ENCODE assay signal across 8 mouse cellular contexts in genomic region chr13:101811882-101812281, GRCm38 (mm10). TPM values are rescaled to one million over a fixed set of nuclear protein-coding genes. Genes with fewer than 3 reads are reported as not detected.
DNase-seq lines count a peak whose midpoint lies in the region; ATAC-seq and TF ChIP-seq lines count a peak whose summit lies in the region.

No protein-coding gene starts in this region.

- DNase-seq in liver, adult 2 months (ENCODE audit: extremely low read depth, low read depth, low spot score), result peak; percentile 77
- DNase-seq in cerebellum, adult 9-11 months, result peak; percentile 26
- peak; percentile 64 for DNase-seq in heart, postnatal 0 days (ENCODE audit: low spot score)
- DNase-seq in layer of hippocampus, postnatal 10 days (ENCODE audit: low spot score in 2 of 2), result peak; percentile 38 to 55
- peak; percentile 51 for DNase-seq in testis, postnatal 10 days (ENCODE audit: low spot score)

- peak overlapping the region; percentile 48; the same call in 1 of the 2 replicates for H3K27ac ChIP-seq in liver, adult 2 months (replicated peaks; ENCODE audit: insufficient read depth, low read depth, low read length)
- no peak overlapping the region for H3K27ac ChIP-seq in liver, embryonic 12.5 days
- H3K27ac ChIP-seq in heart, postnatal 0 days (ENCODE audit: low read depth), result no peak overlapping the region

- H3K79me2 ChIP-seq in liver, adult 2 months (ENCODE audit: control insufficient read depth, insufficient read depth, low read length), result no peaks in the 10 kb centered on the region

- H3K4me2 ChIP-seq in liver, embryonic 12.5 days, result no peak overlapping the region
- no peak overlapping the region for H3K4me2 ChIP-seq in heart, postnatal 0 days (ENCODE audit: low read depth, low read length)

- no peaks in the 10 kb centered on the region for H3K36me3 ChIP-seq in liver, adult 2 months (ENCODE audit: control insufficient read depth, insufficient read depth, low read length)
- H3K36me3 ChIP-seq in liver, embryonic 12.5 days, result no peaks in the 10 kb centered on the region
- no peaks in the 10 kb centered on the region for H3K36me3 ChIP-seq in heart, postnatal 0 days (replicated peaks; ENCODE audit: control insufficient read depth, insufficient read depth, low read length)

- peak; percentile 62; the same call in 1 of the 2 replicates for TF ChIP-seq EP300 in heart, postnatal 0 days (IDR thresholded peaks at IDR 0.05; ENCODE audit: low read depth)

- no peak for TF ChIP-seq POLR2A in liver, adult 2 months (IDR thresholded peaks at IDR 0.05; ENCODE audit: extremely low read depth, insufficient read depth, low read length)

- peak overlapping the region; percentile 57; the same call in 1 of the 2 replicates for H3K9ac ChIP-seq in liver, adult 2 months (ENCODE audit: low read depth, low read length)
- no peak overlapping the region for H3K9ac ChIP-seq in liver, embryonic 12.5 days
- no peak overlapping the region for H3K9ac ChIP-seq in heart, postnatal 0 days (replicated peaks; ENCODE audit: low read depth, low read length)

- TF ChIP-seq CTCF in liver, adult 2 months (IDR thresholded peaks at IDR 0.05; ENCODE audit: low read depth, low read length), result no peak
- no peak for TF ChIP-seq CTCF in heart, postnatal 0 days (IDR thresholded peaks at IDR 0.05; ENCODE audit: low read depth)

- no peaks in the 10 kb centered on the region for H3K9me3 ChIP-seq in liver, embryonic 12.5 days (replicated peaks)
- H3K9me3 ChIP-seq in heart, postnatal 0 days (replicated peaks; ENCODE audit: control insufficient read depth, low read length), result no peaks in the 10 kb centered on the region

- ATAC-seq in liver, embryonic 12.5 days, result no peak
- ATAC-seq in heart, postnatal 0 days (ENCODE audit: insufficient read depth, low read depth), result peak; percentile 77
- peak; percentile 42; the same call in 1 of the 2 replicates for ATAC-seq in megakaryocyte progenitor cell, adult 5-6 weeks (replicated peaks; ENCODE audit: poor library complexity)
- ATAC-seq in inflammation-experienced regulatory T-cells, adult 6 months, result no peak

- H3K4me1 ChIP-seq in liver, adult 2 months (ENCODE audit: control insufficient read depth, insufficient read depth, low read length), result peaks cover 6% of the 10 kb centered on the region; the same call in 1 of the 2 replicates
- no peaks in the 10 kb centered on the region for H3K4me1 ChIP-seq in liver, embryonic 12.5 days
- H3K4me1 ChIP-seq in heart, postnatal 0 days (ENCODE audit: control insufficient read depth, insufficient read depth), result no peaks in the 10 kb centered on the region

- 70% methylated on average over 9 of the region's 9 CpGs for WGBS in liver, adult 2 months
- 62% methylated on average over 9 of the region's 9 CpGs for WGBS in liver, embryonic 12.5 days (ENCODE audit: insufficient replicate concordance)
- WGBS in heart, postnatal 0 days, result 63% methylated on average over 9 of the region's 9 CpGs

- H3K4me3 ChIP-seq in liver, adult 2 months (ENCODE audit: insufficient read depth, low read depth, low read length), result no peak overlapping the region
- H3K4me3 ChIP-seq in liver, embryonic 12.5 days, result no peak overlapping the region
- no peak overlapping the region for H3K4me3 ChIP-seq in heart, postnatal 0 days (ENCODE audit: low read depth, low read length)

- no peaks in the 10 kb centered on the region for H3K27me3 ChIP-seq in liver, adult 2 months (ENCODE audit: control insufficient read depth, insufficient read depth, low read length)
- peaks cover 3% of the 10 kb centered on the region; the same call in 1 of the 2 replicates for H3K27me3 ChIP-seq in liver, embryonic 12.5 days (replicated peaks)
- H3K27me3 ChIP-seq in heart, postnatal 0 days (ENCODE audit: control insufficient read depth, insufficient read depth, low read length), result no peaks in the 10 kb centered on the region

RNA-seq across cellular contexts. Expression of gene Pik3r1, which starts 43.9 kb away (rescaled TPM):
- total RNA-seq in liver, adult 2 months (2014; rRNA removed), result 35.5 and 38.4 TPM in 2 replicates
- 11.9 and 12.2 TPM in 2 replicates for polyA plus RNA-seq in liver, adult 2 months (2012; rRNA removed)
- 17.2 and 22.0 TPM in 2 replicates for polyA plus RNA-seq in liver, embryonic 12.5 days (2016; fragmentation: Nextera tagmentation; extraction: Ambion mirVana)
- 31.6 and 33.8 TPM in 2 replicates for total RNA-seq in heart, postnatal 0 days (2014; rRNA removed; ENCODE audit: low replicate concordance)
- polyA plus RNA-seq in heart, postnatal 0 days (2015; fragmentation: Nextera tagmentation; extraction: Ambion mirVana), result 13.6 and 16.3 TPM in 2 replicates
- 100 to 1,000 TPM; 109 to 112 TPM for total RNA-seq in layer of hippocampus, postnatal 10 days (2021)
- 88.5 and 90.8 TPM in 2 replicates for total RNA-seq in megakaryocyte progenitor cell, adult 5-6 weeks (2015)
- 84.9 and 106 TPM in 2 replicates for total RNA-seq in megakaryocyte progenitor cell, adult 5-6 weeks (2017)
- 10 to 100 TPM; 78.0 to 94.8 (median 90.1) TPM for polyA plus RNA-seq in inflammation-experienced regulatory T-cells, adult 6 months (2017; shearing (Covaris generic))

Comparison
In these comparisons a context has a peak if more than half of its experiments do, and no peak if none do; other contexts are left out.
1. DNase-seq: peak in every context shown above with its lines; median percentile 77 in liver, adult 2 months; 64 in heart, postnatal 0 days; 51 in testis, postnatal 10 days; 46 in layer of hippocampus, postnatal 10 days; 26 in cerebellum, adult 9-11 months.
2. ATAC-seq: peak in heart, postnatal 0 days (single experiment) and megakaryocyte progenitor cell, adult 5-6 weeks (single experiment); none in liver, embryonic 12.5 days (single experiment) and inflammation-experienced regulatory T-cells, adult 6 months (single experiment).